Mouse (Mus musculus) forebrain, embryonic 15.5 days (tissue): ENCODE measurements around the gene Mblac2. TPM values are rescaled to one million over a fixed set of nuclear protein-coding genes. Genes with fewer than 3 reads are reported as not detected.

Experiments used
- ATAC-seq: fragments of 200-750 bp; cut with Nextera tagmentation; replicated peaks from 2 replicates; pipeline ENCODE4 v1.8.0; 2017; ENCODE audit warnings: mild to moderate bottlenecking, moderate TSS enrichment, moderate library complexity
- H3K27ac ChIP-seq: fragments of 300-500 bp; sonication (generic); replicated peaks from 2 replicates; pipeline ENCODE4 v1.5.1; 2015; ENCODE audit warnings: mild to moderate bottlenecking, inconsistent platforms
- H3K27me3 ChIP-seq: fragments of 300-500 bp; sonication (generic); 2 replicates; pipeline ENCODE4 v1.6.1; 2015; ENCODE audit warnings: inconsistent platforms
- H3K36me3 ChIP-seq: fragments of 300-500 bp; sonication (generic); 2 replicates; pipeline ENCODE4 v1.6.1; 2015; ENCODE audit warnings: mild to moderate bottlenecking, inconsistent platforms
- H3K4me1 ChIP-seq: fragments of 300-500 bp; sonication (generic); 2 replicates; pipeline ENCODE4 v1.6.1; 2015; ENCODE audit warnings: inconsistent platforms
- H3K4me2 ChIP-seq: fragments of 300-500 bp; sonication (generic); replicated peaks from 2 replicates; pipeline ENCODE4 v1.6.1; 2015; ENCODE audit warnings: mild to moderate bottlenecking, inconsistent platforms
- H3K4me3 ChIP-seq: fragments of 300-500 bp; sonication (generic); 2 replicates; pipeline ENCODE4 v1.5.1; 2015; ENCODE audit warnings: mild to moderate bottlenecking, inconsistent platforms
- H3K9ac ChIP-seq: fragments of 300-500 bp; sonication (generic); replicated peaks from 2 replicates; pipeline ENCODE4 v1.6.1; 2015; ENCODE audit warnings: mild to moderate bottlenecking, inconsistent platforms
- H3K9me3 ChIP-seq: fragments of 300-500 bp; sonication (generic); 2 replicates; pipeline ENCODE4 v1.6.1; 2016; ENCODE audit warnings: inconsistent platforms
- WGBS: fragments of 180-500 bp; shearing (Covaris S2); methylation state at CpG from one replicate; pipeline ENCODE4 v1.1.7; 2015; ENCODE audit warnings: mixed read lengths; 5-methylcytosine and 5-hydroxymethylcytosine counted together
- polyA plus RNA-seq: library from polyadenylated mRNA; unstranded; fragments of >200 nt; fragmentation: Nextera tagmentation; extraction: Ambion mirVana; gene quantifications from 2 replicates; pipeline ENCODE4 v1.2.1, GENCODE M21; 2015

The Mblac2 gene
- polyA plus RNA-seq, 1 experiment from 2014 or later: 28.1 TPM

GRCm38 (mm10) chr13:81743391-81744091 lies 32.4 kb downstream of the Mblac2 start:
- ATAC-seq: no peak
- Histone ChIP-seq H3K9me3 (no peaks in the 10 kb centered on the region; the same call in 1 of the 2 replicates), H3K27me3 (no peaks in the 10 kb centered on the region), H3K4me2 (no peak overlapping the region), H3K27ac (no peak overlapping the region), H3K9ac (no peak overlapping the region), H3K36me3 (no peaks in the 10 kb centered on the region), H3K4me3 (no peak overlapping the region), H3K4me1 (no peaks in the 10 kb centered on the region)
- WGBS: 41% methylated on average over 10 of the region's 10 CpGs

GRCm38 (mm10) chr13:81744092-81744396 lies 32.9 kb downstream of the Mblac2 start:
- Histone ChIP-seq H3K4me2 (no peak overlapping the region), H3K4me3 (no peak overlapping the region), H3K4me1 (no peaks in the 10 kb centered on the region), H3K9me3 (no peaks in the 10 kb centered on the region; the same call in 1 of the 2 replicates), H3K27ac (no peak overlapping the region), H3K9ac (no peak overlapping the region), H3K36me3 (no peaks in the 10 kb centered on the region), H3K27me3 (no peaks in the 10 kb centered on the region)
- 44% methylated on average over 2 of the region's 2 CpGs for WGBS
- ATAC-seq: no peak

- Histone ChIP-seq H3K4me1 (no peaks in the 10 kb centered on the region), H3K9ac (no peak overlapping the region), H3K36me3 (no peaks in the 10 kb centered on the region), H3K27me3 (no peaks in the 10 kb centered on the region), H3K4me2 (no peak overlapping the region), H3K9me3 (no peaks in the 10 kb centered on the region), H3K27ac (no peak overlapping the region), H3K4me3 (no peak overlapping the region)
- ATAC-seq: no peak
These were observed 43.7 kb downstream of the Mblac2 start for GRCm38 (mm10) chr13:81754878-81755277.

- Histone ChIP-seq H3K36me3 (no peaks in the 10 kb centered on the region), H3K27me3 (no peaks in the 10 kb centered on the region), H3K27ac (no peak overlapping the region), H3K4me1 (no peaks in the 10 kb centered on the region), H3K9ac (no peak overlapping the region), H3K4me3 (no peak overlapping the region), H3K4me2 (no peak overlapping the region), H3K9me3 (no peaks in the 10 kb centered on the region)
- ATAC-seq: no peak
- 94% methylated on average over 1 of the region's 1 CpGs for WGBS
These were observed 44.2 kb downstream of the Mblac2 start for GRCm38 (mm10) chr13:81755324-81755723.

GRCm38 (mm10) chr13:81757058-81757660 lies 46.0 kb downstream of the Mblac2 start:
- H3K9me3 ChIP-seq: no peaks in the 10 kb centered on the region
- no peak overlapping the region for H3K9ac ChIP-seq
- ATAC-seq: no peak
- no peaks in the 10 kb centered on the region for H3K27me3 ChIP-seq
- H3K4me1 ChIP-seq: no peaks in the 10 kb centered on the region
- H3K4me3 ChIP-seq: no peak overlapping the region
- H3K4me2 ChIP-seq: no peak overlapping the region
- H3K27ac ChIP-seq: no peak overlapping the region
- no peaks in the 10 kb centered on the region for H3K36me3 ChIP-seq
- WGBS: 83% methylated on average over 5 of the region's 5 CpGs

- ATAC-seq: peak; percentile 47
- no peaks in the 10 kb centered on the region for H3K27me3 ChIP-seq
- WGBS: 25% methylated on average over 3 of the region's 3 CpGs
- H3K36me3 ChIP-seq: no peaks in the 10 kb centered on the region
- no peak overlapping the region for H3K4me3 ChIP-seq
- no peaks in the 10 kb centered on the region for H3K9me3 ChIP-seq
- no peaks in the 10 kb centered on the region for H3K4me1 ChIP-seq
- H3K9ac ChIP-seq: no peak overlapping the region
- no peak overlapping the region for H3K27ac ChIP-seq
- H3K4me2 ChIP-seq: no peak overlapping the region
These were observed 49.2 kb downstream of the Mblac2 start for GRCm38 (mm10) chr13:81760379-81760778.

- Histone ChIP-seq H3K36me3 (no peaks in the 10 kb centered on the region), H3K27me3 (no peaks in the 10 kb centered on the region), H3K9me3 (no peaks in the 10 kb centered on the region), H3K4me1 (no peaks in the 10 kb centered on the region), H3K9ac (no peak overlapping the region), H3K4me2 (no peak overlapping the region), H3K27ac (no peak overlapping the region), H3K4me3 (no peak overlapping the region)
- ATAC-seq: peak; percentile 41
- WGBS: 31% methylated on average over 14 of the region's 14 CpGs
These were observed 50.5 kb downstream of the Mblac2 start for GRCm38 (mm10) chr13:81761566-81762186.

- Histone ChIP-seq H3K4me2 (no peak overlapping the region), H3K4me1 (no peaks in the 10 kb centered on the region), H3K9me3 (no peaks in the 10 kb centered on the region), H3K27ac (no peak overlapping the region), H3K27me3 (no peaks in the 10 kb centered on the region), H3K9ac (no peak overlapping the region), H3K36me3 (no peaks in the 10 kb centered on the region), H3K4me3 (no peak overlapping the region)
- WGBS: 72% methylated on average over 5 of the region's 5 CpGs
- ATAC-seq: no peak
These were observed 53.0 kb downstream of the Mblac2 start for GRCm38 (mm10) chr13:81764173-81764572.

GRCm38 (mm10) chr13:81767038-81767659 lies 56.0 kb downstream of the Mblac2 start:
- H3K4me1 ChIP-seq: no peaks in the 10 kb centered on the region
- H3K27me3 ChIP-seq: no peaks in the 10 kb centered on the region
- peak overlapping the region; percentile 58; the same call in 1 of the 2 replicates for H3K27ac ChIP-seq
- 73% methylated on average over 7 of the region's 7 CpGs for WGBS
- peak; percentile 89 for ATAC-seq
- no peaks in the 10 kb centered on the region for H3K36me3 ChIP-seq
- no peak overlapping the region for H3K9ac ChIP-seq
- H3K4me3 ChIP-seq: no peak overlapping the region
- no peaks in the 10 kb centered on the region for H3K9me3 ChIP-seq
- no peak overlapping the region for H3K4me2 ChIP-seq

GRCm38 (mm10) chr13:81776217-81776616 lies 65.1 kb downstream of the Mblac2 start:
- Histone ChIP-seq H3K4me2 (no peak overlapping the region), H3K27ac (no peak overlapping the region), H3K4me3 (no peak overlapping the region), H3K9ac (no peak overlapping the region), H3K4me1 (0 out of 2 replicates have a peak, but pooled peaks cover 3% of the 10 kb centered on the region), H3K36me3 (no peaks in the 10 kb centered on the region), H3K27me3 (no peaks in the 10 kb centered on the region), H3K9me3 (no peaks in the 10 kb centered on the region)
- WGBS: 69% methylated on average over 3 of the region's 3 CpGs
- no peak for ATAC-seq

GRCm38 (mm10) chr13:81782475-81782874 lies 71.3 kb downstream of the Mblac2 start:
- Histone ChIP-seq H3K9ac (peak overlapping the region; percentile 48), H3K9me3 (no peaks in the 10 kb centered on the region), H3K4me2 (peak overlapping the region; percentile 60), H3K27ac (peak overlapping the region; percentile 99), H3K4me1 (peaks cover 29% of the 10 kb centered on the region), H3K27me3 (no peaks in the 10 kb centered on the region), H3K4me3 (peak overlapping the region; percentile 64), H3K36me3 (peaks cover 3% of the 10 kb centered on the region; the same call in 1 of the 2 replicates)
- WGBS: 43% methylated on average over 9 of the region's 9 CpGs
- ATAC-seq: no peak

GRCm38 (mm10) chr13:81782971-81783404 lies 71.8 kb downstream of the Mblac2 start, which contains the start of gene Cetn3:
Gene Cetn3 (plus strand): TSS chr13:81783077.
- peak within 1 kb of the TSS; percentile 60 for H3K4me2 ChIP-seq
- H3K36me3 ChIP-seq: peaks cover 7% of the 10 kb centered on the region
- H3K4me3 ChIP-seq: peak within 1 kb of the TSS; percentile 64
- no peaks in the 10 kb centered on the region for H3K9me3 ChIP-seq
- peaks cover 29% of the 10 kb centered on the region for H3K4me1 ChIP-seq
- peak; percentile 94 for ATAC-seq
- H3K27ac ChIP-seq: peak within 1 kb of the TSS; percentile 99
- H3K27me3 ChIP-seq: no peaks in the 10 kb centered on the region
- under 1% methylated on average over 29 of the region's 29 CpGs for WGBS
- peak within 1 kb of the TSS; percentile 80 for H3K9ac ChIP-seq
